8 mouse cellular contexts compared by ENCODE assay signal in genomic region chr8:105937496-105938305, GRCm38 (mm10). TPM values are rescaled to one million over a fixed set of nuclear protein-coding genes. Genes with fewer than 3 reads are reported as not detected.
DNase-seq lines count a peak whose midpoint lies in the region; ATAC-seq and TF ChIP-seq lines count a peak whose summit lies in the region.

No protein-coding gene starts in this region.

- peak overlapping the region; percentile 94 for H3K4me2 ChIP-seq in liver, embryonic 13.5 days

- peak; percentile 58; the same call in 1 of the 2 replicates for TF ChIP-seq POLR2A in heart, adult 2 months (IDR thresholded peaks at IDR 0.05; ENCODE audit: insufficient read depth, low read depth, low read length)

- peak; percentile 24 for ATAC-seq in liver, embryonic 13.5 days (ENCODE audit: low read depth)

- no peaks in the 10 kb centered on the region for H3K79me2 ChIP-seq in heart, adult 2 months (replicated peaks; ENCODE audit: control insufficient read depth, insufficient read depth, low read length)

- H3K36me3 ChIP-seq in heart, adult 2 months (ENCODE audit: control insufficient read depth, insufficient read depth, low read length), result no peaks in the 10 kb centered on the region
- H3K36me3 ChIP-seq in liver, embryonic 13.5 days, result peaks cover 29% of the 10 kb centered on the region

- intact Hi-C loops in heart, adult 2 months (cut with DNase I), result loop anchor here (2.0 kb wide), 2 partner anchors 27 to 37 kb away; partner anchors contain the start of gene Pskh1

- DNase-seq in 3T3-L1 (ENCODE audit: low read depth, low spot score) (peak; percentile 75), ES-CJ7 (ENCODE audit: low read depth, low spot score) (peak; percentile 38)
- peak; percentile 37 to 48 for DNase-seq in cerebellum, postnatal 36 days
- peak; percentile 73 to 74 for DNase-seq in heart, adult 2 months
- peak; percentile 67 for DNase-seq in kidney, adult 18-20 months
- peak; percentile 29 for DNase-seq in liver, embryonic 13.5 days
- peak; percentile 61 to 63 for DNase-seq in natural killer cell, adult 2 months (ENCODE audit: low spot score in 2 of 2)
- peak; percentile 69 for DNase-seq in thymus, postnatal 25 days

- H3K27ac ChIP-seq in heart, adult 2 months, result peak overlapping the region; percentile 92
- H3K27ac ChIP-seq in liver, embryonic 13.5 days, result peak overlapping the region; percentile 85

- peak overlapping the region; percentile 82 for H3K9ac ChIP-seq in heart, adult 2 months (ENCODE audit: low read depth, low read length)
- peak overlapping the region; percentile 85 for H3K9ac ChIP-seq in liver, embryonic 13.5 days

- under 1% methylated on average over 33 of the region's 33 CpGs for WGBS in heart, adult 2 months
- WGBS in liver, embryonic 13.5 days (ENCODE audit: insufficient replicate concordance), result under 1% methylated on average over 33 of the region's 33 CpGs

- TF ChIP-seq CTCF in heart, adult 2 months (IDR thresholded peaks at IDR 0.05), result 0 out of 2 replicates have a peak, but pooled peaks have one; percentile 11

- no peaks in the 10 kb centered on the region for H3K9me3 ChIP-seq in liver, embryonic 13.5 days (replicated peaks)

- 0 out of 2 replicates have a peak, but pooled peaks have one; percentile 6 for TF ChIP-seq EP300 in heart, adult 2 months (IDR thresholded peaks at IDR 0.05; ENCODE audit: insufficient read depth, low read depth, low read length)

- no peaks in the 10 kb centered on the region for H3K27me3 ChIP-seq in heart, adult 2 months (ENCODE audit: control insufficient read depth, insufficient read depth, low read length)
- no peaks in the 10 kb centered on the region for H3K27me3 ChIP-seq in liver, embryonic 13.5 days

- peak overlapping the region; percentile 95 for H3K4me3 ChIP-seq in heart, adult 2 months
- H3K4me3 ChIP-seq in liver, embryonic 13.5 days (replicated peaks), result peak overlapping the region; percentile 80

- peaks cover 4% of the 10 kb centered on the region for H3K4me1 ChIP-seq in heart, adult 2 months (ENCODE audit: control insufficient read depth, insufficient read depth, low read length)
- peaks cover 40% of the 10 kb centered on the region for H3K4me1 ChIP-seq in liver, embryonic 13.5 days (replicated peaks)

RNA-seq across cellular contexts. Expression of gene Psmb10, which starts 0.5 kb away (rescaled TPM):
- 10 to 100 TPM; 58.1 to 68.1 TPM for total RNA-seq in heart, adult 2 months (2021)
- 95.9 and 96.5 TPM in 2 replicates for polyA plus RNA-seq in heart, adult 2 months (2012; rRNA removed)
- 68.9 and 81.6 TPM in 2 replicates for polyA plus RNA-seq in liver, embryonic 13.5 days (2015; fragmentation: Nextera tagmentation; extraction: Ambion mirVana)

RNA-seq across cellular contexts. Expression of gene Ctrl, which starts 4.0 kb away (rescaled TPM):
- under 1 TPM in 1 of 2 experiments, not detected in 1; 0.32 TPM for total RNA-seq in heart, adult 2 months (2021)
- 0.88 and 1.9 TPM in 2 replicates for polyA plus RNA-seq in heart, adult 2 months (2012; rRNA removed)
- polyA plus RNA-seq in liver, embryonic 13.5 days (2015; fragmentation: Nextera tagmentation; extraction: Ambion mirVana), result 0.35 and 0.60 TPM in 2 replicates

RNA-seq across cellular contexts. Expression of gene Lcat, which starts 5.5 kb away (rescaled TPM):
- under 1 TPM; 0.70 to 0.84 TPM for total RNA-seq in heart, adult 2 months (2021)
- 3.9 and 4.1 TPM in 2 replicates for polyA plus RNA-seq in heart, adult 2 months (2012; rRNA removed)
- polyA plus RNA-seq in liver, embryonic 13.5 days (2015; fragmentation: Nextera tagmentation; extraction: Ambion mirVana), result 31.2 and 33.1 TPM in 2 replicates

RNA-seq across cellular contexts. Expression of gene Slc12a4, which starts 28.2 kb away (rescaled TPM):
- total RNA-seq in heart, adult 2 months (2021), result 10 to 100 TPM; 35.0 to 38.1 TPM
- 54.6 and 73.4 TPM in 2 replicates for polyA plus RNA-seq in heart, adult 2 months (2012; rRNA removed)
- 12.6 and 13.1 TPM in 2 replicates for polyA plus RNA-seq in liver, embryonic 13.5 days (2015; fragmentation: Nextera tagmentation; extraction: Ambion mirVana)

RNA-seq across cellular contexts. Expression of gene Pskh1, which starts 37.5 kb away (rescaled TPM):
- 10 to 100 TPM; 16.5 to 20.8 TPM for total RNA-seq in heart, adult 2 months (2021)
- 28.7 and 39.7 TPM in 2 replicates for polyA plus RNA-seq in heart, adult 2 months (2012; rRNA removed)
- polyA plus RNA-seq in liver, embryonic 13.5 days (2015; fragmentation: Nextera tagmentation; extraction: Ambion mirVana), result 9.6 and 10.0 TPM in 2 replicates

Comparison
In these comparisons a context has a peak if more than half of its experiments do, and no peak if none do; other contexts are left out.
1. Peak in every context shown above with its lines: DNase-seq, ATAC-seq, H3K4me3 ChIP-seq and H3K27ac ChIP-seq.